Mouse (Mus musculus): ENCODE data around the gene Klhl5. TPM values are rescaled to one million over a fixed set of nuclear protein-coding genes. Genes with fewer than 3 reads are reported as not detected.
A peak's percentile ranks its signal among the peaks of the same experiment; 100 is the strongest.

The Klhl5 gene
- polyA plus RNA-seq (2014; fragmentation: Nextera tagmentation; extraction: Ambion mirVana), result 56.9 and 68.1 TPM in 2 replicates

GRCm38 (mm10) chr5:65106876-65107772, at the start of gene Klhl5:
Klhl5 (plus strand) TSS chr5:65107539.
- 5% methylated on average over 50 of the region's 56 CpGs for WGBS
- Histone ChIP-seq H3K4me3 (ENCODE audit: low read depth, low read length) (peak within 1 kb of the TSS; percentile 81), H3K9ac (replicated peaks; ENCODE audit: low read depth, low read length) (peak within 1 kb of the TSS; percentile 80)

GRCm38 (mm10) chr5:65057596-65057995, 49.7 kb upstream of the Klhl5 start:
- 96% methylated on average over 6 of the region's 6 CpGs for WGBS
- Histone ChIP-seq H3K27ac (ENCODE audit: low read depth, low read length) (no peak overlapping the region), H3K4me2 (ENCODE audit: low read depth, low read length) (no peak overlapping the region), H3K4me1 (ENCODE audit: control insufficient read depth, insufficient read depth, low read length) (no peaks in the 10 kb centered on the region; the same call in 1 of the 2 replicates), H3K9me3 (ENCODE audit: control insufficient read depth, low read length) (no peaks in the 10 kb centered on the region), H3K9ac (replicated peaks; ENCODE audit: low read depth, low read length) (no peak overlapping the region), H3K27me3 (ENCODE audit: control insufficient read depth, insufficient read depth, low read length) (no peaks in the 10 kb centered on the region), H3K36me3 (ENCODE audit: control insufficient read depth, insufficient read depth, low read length) (no peaks in the 10 kb centered on the region), H3K4me3 (ENCODE audit: low read depth, low read length) (no peak overlapping the region)
- no peak for ATAC-seq (ENCODE audit: low read depth)

More at GRCm38 (mm10) chr5:65106876-65107772, at the start of gene Klhl5:
- H3K4me2 ChIP-seq (ENCODE audit: low read depth, low read length), result peak within 1 kb of the TSS; percentile 86
- H3K9me3 ChIP-seq (ENCODE audit: control insufficient read depth, low read length), result no peaks in the 10 kb centered on the region
- H3K27ac ChIP-seq (ENCODE audit: low read depth, low read length), result peak within 1 kb of the TSS; percentile 29; the same call in 1 of the 2 replicates
- H3K36me3 ChIP-seq (ENCODE audit: control insufficient read depth, insufficient read depth, low read length), result no peaks in the 10 kb centered on the region
- no peaks in the 10 kb centered on the region for H3K27me3 ChIP-seq (ENCODE audit: control insufficient read depth, insufficient read depth, low read length)
- no peaks in the 10 kb centered on the region; the same call in 1 of the 2 replicates for H3K4me1 ChIP-seq (ENCODE audit: control insufficient read depth, insufficient read depth, low read length)
- ATAC-seq (ENCODE audit: low read depth), result peak; percentile 91

GRCm38 (mm10) chr5:65059806-65060205, 47.5 kb upstream of the Klhl5 start:
- Histone ChIP-seq H3K4me2 (ENCODE audit: low read depth, low read length) (no peak overlapping the region), H3K4me1 (ENCODE audit: control insufficient read depth, insufficient read depth, low read length) (no peaks in the 10 kb centered on the region), H3K9ac (replicated peaks; ENCODE audit: low read depth, low read length) (no peak overlapping the region), H3K9me3 (ENCODE audit: control insufficient read depth, low read length) (no peaks in the 10 kb centered on the region), H3K36me3 (ENCODE audit: control insufficient read depth, insufficient read depth, low read length) (no peaks in the 10 kb centered on the region), H3K4me3 (ENCODE audit: low read depth, low read length) (no peak overlapping the region), H3K27ac (ENCODE audit: low read depth, low read length) (no peak overlapping the region), H3K27me3 (ENCODE audit: control insufficient read depth, insufficient read depth, low read length) (no peaks in the 10 kb centered on the region)
- no peak for ATAC-seq (ENCODE audit: low read depth)
- 71% methylated on average over 2 of the region's 2 CpGs for WGBS

GRCm38 (mm10) chr5:65062236-65062635, 45.1 kb upstream of the Klhl5 start:
- ATAC-seq (ENCODE audit: low read depth), result no peak
- Histone ChIP-seq H3K4me1 (ENCODE audit: control insufficient read depth, insufficient read depth, low read length) (no peaks in the 10 kb centered on the region), H3K9ac (replicated peaks; ENCODE audit: low read depth, low read length) (no peak overlapping the region), H3K4me3 (ENCODE audit: low read depth, low read length) (no peak overlapping the region), H3K27me3 (ENCODE audit: control insufficient read depth, insufficient read depth, low read length) (no peaks in the 10 kb centered on the region), H3K9me3 (ENCODE audit: control insufficient read depth, low read length) (no peaks in the 10 kb centered on the region), H3K4me2 (ENCODE audit: low read depth, low read length) (no peak overlapping the region), H3K27ac (ENCODE audit: low read depth, low read length) (no peak overlapping the region), H3K36me3 (ENCODE audit: control insufficient read depth, insufficient read depth, low read length) (no peaks in the 10 kb centered on the region)
- WGBS, result 91% methylated on average over 4 of the region's 4 CpGs

GRCm38 (mm10) chr5:65063266-65063665, 44.1 kb upstream of the Klhl5 start:
- H3K4me2 ChIP-seq (ENCODE audit: low read depth, low read length), result no peak overlapping the region
- no peak overlapping the region for H3K9ac ChIP-seq (replicated peaks; ENCODE audit: low read depth, low read length)
- H3K9me3 ChIP-seq (ENCODE audit: control insufficient read depth, low read length), result no peaks in the 10 kb centered on the region
- H3K36me3 ChIP-seq (ENCODE audit: control insufficient read depth, insufficient read depth, low read length), result no peaks in the 10 kb centered on the region
- H3K4me1 ChIP-seq (ENCODE audit: control insufficient read depth, insufficient read depth, low read length), result no peaks in the 10 kb centered on the region
- no peak overlapping the region for H3K27ac ChIP-seq (ENCODE audit: low read depth, low read length)
- no peak overlapping the region for H3K4me3 ChIP-seq (ENCODE audit: low read depth, low read length)
- H3K27me3 ChIP-seq (ENCODE audit: control insufficient read depth, insufficient read depth, low read length), result no peaks in the 10 kb centered on the region
- ATAC-seq (ENCODE audit: low read depth), result no peak
- 78% methylated on average over 2 of the region's 2 CpGs for WGBS

GRCm38 (mm10) chr5:65068166-65068565, 39.2 kb upstream of the Klhl5 start:
- no peaks in the 10 kb centered on the region for H3K9me3 ChIP-seq (ENCODE audit: control insufficient read depth, low read length)
- ATAC-seq (ENCODE audit: low read depth), result no peak
- no peak overlapping the region for H3K4me2 ChIP-seq (ENCODE audit: low read depth, low read length)
- no peaks in the 10 kb centered on the region for H3K4me1 ChIP-seq (ENCODE audit: control insufficient read depth, insufficient read depth, low read length)
- H3K27me3 ChIP-seq (ENCODE audit: control insufficient read depth, insufficient read depth, low read length), result no peaks in the 10 kb centered on the region
- H3K4me3 ChIP-seq (ENCODE audit: low read depth, low read length), result no peak overlapping the region
- no peaks in the 10 kb centered on the region for H3K36me3 ChIP-seq (ENCODE audit: control insufficient read depth, insufficient read depth, low read length)
- no peak overlapping the region for H3K9ac ChIP-seq (replicated peaks; ENCODE audit: low read depth, low read length)
- no peak overlapping the region for H3K27ac ChIP-seq (ENCODE audit: low read depth, low read length)
- WGBS, result 48% methylated on average over 6 of the region's 6 CpGs

- no peak overlapping the region for H3K4me2 ChIP-seq (ENCODE audit: low read depth, low read length)
- ATAC-seq (ENCODE audit: low read depth), result no peak; the same call in 1 of the 2 replicates
- H3K4me3 ChIP-seq (ENCODE audit: low read depth, low read length), result no peak overlapping the region
- no peak overlapping the region for H3K9ac ChIP-seq (replicated peaks; ENCODE audit: low read depth, low read length)
- no peaks in the 10 kb centered on the region for H3K27me3 ChIP-seq (ENCODE audit: control insufficient read depth, insufficient read depth, low read length)
- H3K4me1 ChIP-seq (ENCODE audit: control insufficient read depth, insufficient read depth, low read length), result no peaks in the 10 kb centered on the region
- no peaks in the 10 kb centered on the region for H3K9me3 ChIP-seq (ENCODE audit: control insufficient read depth, low read length)
- WGBS, result 49% methylated on average over 11 of the region's 11 CpGs
- no peaks in the 10 kb centered on the region for H3K36me3 ChIP-seq (ENCODE audit: control insufficient read depth, insufficient read depth, low read length)
- no peak overlapping the region for H3K27ac ChIP-seq (ENCODE audit: low read depth, low read length)
Observed at GRCm38 (mm10) chr5:65069872-65070271, 37.5 kb upstream of the Klhl5 start.

GRCm38 (mm10) chr5:65071689-65072118, 35.6 kb upstream of the Klhl5 start:
- H3K27me3 ChIP-seq (ENCODE audit: control insufficient read depth, insufficient read depth, low read length), result no peaks in the 10 kb centered on the region
- H3K4me2 ChIP-seq (ENCODE audit: low read depth, low read length), result no peak overlapping the region
- 0 out of 2 replicates have a peak, but pooled peaks have one; percentile 13 for ATAC-seq (ENCODE audit: low read depth)
- no peaks in the 10 kb centered on the region for H3K9me3 ChIP-seq (ENCODE audit: control insufficient read depth, low read length)
- WGBS, result 10% methylated on average over 6 of the region's 6 CpGs
- H3K27ac ChIP-seq (ENCODE audit: low read depth, low read length), result no peak overlapping the region
- no peak overlapping the region for H3K4me3 ChIP-seq (ENCODE audit: low read depth, low read length)
- no peak overlapping the region for H3K9ac ChIP-seq (replicated peaks; ENCODE audit: low read depth, low read length)
- no peaks in the 10 kb centered on the region for H3K4me1 ChIP-seq (ENCODE audit: control insufficient read depth, insufficient read depth, low read length)
- no peaks in the 10 kb centered on the region for H3K36me3 ChIP-seq (ENCODE audit: control insufficient read depth, insufficient read depth, low read length)

- H3K36me3 ChIP-seq (ENCODE audit: control insufficient read depth, insufficient read depth, low read length), result no peaks in the 10 kb centered on the region
- no peaks in the 10 kb centered on the region for H3K9me3 ChIP-seq (ENCODE audit: control insufficient read depth, low read length)
- no peak overlapping the region for H3K4me3 ChIP-seq (ENCODE audit: low read depth, low read length)
- H3K4me1 ChIP-seq (ENCODE audit: control insufficient read depth, insufficient read depth, low read length), result no peaks in the 10 kb centered on the region
- no peak overlapping the region for H3K27ac ChIP-seq (ENCODE audit: low read depth, low read length)
- no peaks in the 10 kb centered on the region for H3K27me3 ChIP-seq (ENCODE audit: control insufficient read depth, insufficient read depth, low read length)
- H3K9ac ChIP-seq (replicated peaks; ENCODE audit: low read depth, low read length), result no peak overlapping the region
- ATAC-seq (ENCODE audit: low read depth), result no peak
- WGBS, result 74% methylated on average over 4 of the region's 4 CpGs
- no peak overlapping the region for H3K4me2 ChIP-seq (ENCODE audit: low read depth, low read length)
Observed at GRCm38 (mm10) chr5:65073247-65073646, 34.1 kb upstream of the Klhl5 start.
